Mouse (Mus musculus) stomach, embryonic 16.5 days (tissue): ENCODE measurements at regions not wholly inside any gene's neighbourhood (a gene's known extent, or its start where the extent isn't known, plus 50 kb on each side); places are given as distances from the start of the nearest gene placed in this dataset.

Experiments
- ATAC-seq: fragments of 200-750 bp; cut with Nextera tagmentation; 2 replicates; pipeline ENCODE4 v1.8.0; 2017; ENCODE audit warnings: moderate number of reproducible peaks, moderate TSS enrichment; ENCODE audit not compliant: insufficient read depth, low FRiP score
- H3K27ac ChIP-seq: fragments of 300-500 bp; sonication (generic); 2 replicates; pipeline ENCODE4 v1.5.1; 2014; ENCODE audit warnings: low read length
- H3K27me3 ChIP-seq: fragments of 300-500 bp; sonication (generic); 2 replicates; pipeline ENCODE4 v1.6.1; 2014; ENCODE audit warnings: low read length, control low read depth, mixed read lengths; ENCODE audit not compliant: control insufficient read depth, insufficient read depth
- H3K36me3 ChIP-seq: fragments of 300-500 bp; sonication (generic); 2 replicates; pipeline ENCODE4 v1.6.1; 2014; ENCODE audit warnings: low read length; ENCODE audit not compliant: control insufficient read depth, insufficient read depth
- H3K4me1 ChIP-seq: fragments of 300-500 bp; sonication (generic); 2 replicates; pipeline ENCODE4 v1.6.1; 2014; ENCODE audit warnings: low read length, control low read depth, mixed read lengths; ENCODE audit not compliant: control insufficient read depth, insufficient read depth
- H3K4me2 ChIP-seq: fragments of 300-500 bp; sonication (generic); 2 replicates; pipeline ENCODE4 v1.6.1; 2014; ENCODE audit warnings: low read depth, low read length, mixed read lengths
- H3K4me3 ChIP-seq: fragments of 300-500 bp; sonication (generic); replicated peaks from 2 replicates; pipeline ENCODE4 v1.5.1; 2014; ENCODE audit warnings: mild to moderate bottlenecking, low read length
- H3K9ac ChIP-seq: fragments of 300-500 bp; sonication (generic); 2 replicates; pipeline ENCODE4 v1.6.1; 2014; ENCODE audit warnings: low read length
- H3K9me3 ChIP-seq: fragments of 300-500 bp; sonication (generic); replicated peaks from 2 replicates; pipeline ENCODE4 v1.6.1; 2016; ENCODE audit warnings: low read length, control low read depth; ENCODE audit not compliant: control insufficient read depth
- WGBS: fragments of 180-500 bp; shearing (Covaris S2); extraction: QIAGEN DNeasy Blood & Tissue Kit; methylation state at CpG from one replicate; pipeline ENCODE4 v1.1.7; 2014; 5-methylcytosine and 5-hydroxymethylcytosine counted together

GRCm38 (mm10) chr17:54353063-54353462 lies 54.2 kb upstream of the Slc5a7 start:
- no peaks in the 10 kb centered on the region for H3K4me1 ChIP-seq
- no peaks in the 10 kb centered on the region for H3K9me3 ChIP-seq
- no peaks in the 10 kb centered on the region for H3K36me3 ChIP-seq
- WGBS = 85% methylated on average over 2 of the region's 2 CpGs
- H3K9ac ChIP-seq = no peak overlapping the region
- H3K4me2 ChIP-seq = no peak overlapping the region
- H3K4me3 ChIP-seq = no peak overlapping the region
- no peak overlapping the region for H3K27ac ChIP-seq
- no peak for ATAC-seq
- no peaks in the 10 kb centered on the region for H3K27me3 ChIP-seq

GRCm38 (mm10) chr17:54350881-54351280 lies 52.0 kb upstream of the Slc5a7 start:
- no peak for ATAC-seq
- Histone ChIP-seq H3K27ac (no peak overlapping the region), H3K27me3 (no peaks in the 10 kb centered on the region), H3K4me1 (no peaks in the 10 kb centered on the region), H3K9ac (no peak overlapping the region), H3K4me3 (no peak overlapping the region), H3K9me3 (no peaks in the 10 kb centered on the region), H3K36me3 (no peaks in the 10 kb centered on the region), H3K4me2 (no peak overlapping the region)
- 49% methylated on average over 2 of the region's 2 CpGs for WGBS
